Mouse (Mus musculus): Measurements from ENCODE around the gene Cacng7. TPM values are rescaled to one million over a fixed set of nuclear protein-coding genes. Genes with fewer than 3 reads are reported as not detected.

The Cacng7 gene
- polyA plus RNA-seq, 1 experiment from 2014 or later: 3.8 TPM

DNA sequence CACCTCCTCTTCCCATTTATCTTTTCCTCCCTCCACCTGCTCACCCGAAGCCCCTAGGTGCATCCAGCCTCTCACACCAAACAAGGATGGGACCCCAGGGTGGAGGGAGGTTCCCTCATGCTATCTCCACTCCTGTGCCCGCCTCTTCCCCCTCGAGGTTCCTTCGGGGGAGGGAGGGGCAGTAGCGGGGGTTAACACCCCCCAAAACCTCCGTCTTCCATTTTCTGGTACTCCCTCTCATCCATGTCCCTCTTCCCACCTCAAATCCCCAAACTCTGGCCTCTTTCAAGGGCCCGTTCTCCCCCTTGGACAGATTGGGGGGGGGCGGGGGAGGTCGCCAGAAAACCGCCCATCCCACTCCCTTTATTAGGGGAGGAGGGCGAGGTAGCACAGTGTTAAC, 34.8 kb downstream of the Cacng7 start:
- Histone ChIP-seq H3K4me3 (ENCODE audit: low read depth, low read length) (no peak overlapping the region), H3K27me3 (replicated peaks; ENCODE audit: control insufficient read depth, insufficient read depth, low read length) (0 out of 2 replicates have a peak, but pooled peaks cover 3% of the 10 kb centered on the region), H3K36me3 (ENCODE audit: control insufficient read depth, insufficient read depth, low read length) (peaks cover 34% of the 10 kb centered on the region; the same call in 1 of the 2 replicates), H3K4me2 (ENCODE audit: low read length) (peak overlapping the region; percentile 14; the same call in 1 of the 2 replicates), H3K9me3 (replicated peaks; ENCODE audit: control insufficient read depth, low read length) (no peaks in the 10 kb centered on the region), H3K27ac (ENCODE audit: low read depth, low read length) (no peak overlapping the region), H3K4me1 (ENCODE audit: control insufficient read depth, insufficient read depth, low read length) (no peaks in the 10 kb centered on the region), H3K9ac (ENCODE audit: low read length) (no peak overlapping the region)
- 17% methylated on average over 10 of the region's 11 CpGs for WGBS
- ATAC-seq: no peak
- DNase-seq (ENCODE audit: low spot score): no peak

DNA sequence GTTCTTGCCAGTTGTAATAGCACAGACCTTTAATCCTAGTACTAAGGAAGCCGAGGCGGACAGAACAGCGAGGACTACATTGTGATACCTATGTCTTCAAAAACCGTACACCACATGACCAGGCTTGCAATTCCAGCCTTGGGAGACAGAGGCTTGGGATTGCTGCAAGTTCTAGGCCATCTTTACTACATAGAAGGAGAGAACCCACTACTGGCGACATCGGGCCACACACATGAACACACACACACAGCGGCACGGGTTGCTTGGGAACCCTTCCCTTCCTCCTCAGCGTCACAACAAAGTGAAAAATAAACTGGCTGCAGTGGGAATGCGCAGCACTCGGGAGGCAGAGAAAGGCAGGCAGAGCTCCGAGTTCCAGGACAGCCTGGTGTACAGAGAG, 35.6 kb downstream of the Cacng7 start:
- no peak for ATAC-seq
- DNase-seq (ENCODE audit: low spot score): peak; percentile 6
- Histone ChIP-seq H3K4me2 (ENCODE audit: low read length) (no peak overlapping the region), H3K27ac (ENCODE audit: low read depth, low read length) (no peak overlapping the region), H3K9ac (ENCODE audit: low read length) (no peak overlapping the region), H3K4me1 (ENCODE audit: control insufficient read depth, insufficient read depth, low read length) (no peaks in the 10 kb centered on the region), H3K36me3 (ENCODE audit: control insufficient read depth, insufficient read depth, low read length) (peaks cover 34% of the 10 kb centered on the region; the same call in 1 of the 2 replicates), H3K27me3 (replicated peaks; ENCODE audit: control insufficient read depth, insufficient read depth, low read length) (0 out of 2 replicates have a peak, but pooled peaks cover 3% of the 10 kb centered on the region), H3K9me3 (replicated peaks; ENCODE audit: control insufficient read depth, low read length) (no peaks in the 10 kb centered on the region), H3K4me3 (ENCODE audit: low read depth, low read length) (no peak overlapping the region)
- WGBS: 32% methylated on average over 12 of the region's 12 CpGs

DNA sequence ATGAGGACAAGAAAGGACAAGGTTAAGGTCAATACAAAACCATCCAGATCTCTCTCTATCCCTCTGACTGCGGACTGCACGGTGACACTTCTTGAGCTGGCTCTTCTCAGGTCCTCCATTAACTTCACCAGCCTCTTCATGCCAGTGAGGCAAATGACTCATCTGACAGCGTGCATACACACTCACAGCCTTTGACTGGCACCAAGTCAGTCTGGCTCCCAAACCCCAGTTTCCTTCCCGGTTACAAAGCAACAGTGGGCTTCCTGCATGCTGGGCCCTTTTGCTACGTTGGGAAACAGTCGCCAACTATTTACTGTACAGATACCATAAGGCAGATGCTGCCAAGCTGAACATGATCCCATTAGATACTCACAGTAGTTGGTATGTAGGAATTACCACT, 36.4 kb downstream of the Cacng7 start:
- WGBS: 71% methylated on average over 6 of the region's 6 CpGs
- Histone ChIP-seq H3K4me3 (ENCODE audit: low read depth, low read length) (no peak overlapping the region), H3K4me1 (ENCODE audit: control insufficient read depth, insufficient read depth, low read length) (no peaks in the 10 kb centered on the region), H3K27ac (ENCODE audit: low read depth, low read length) (no peak overlapping the region), H3K4me2 (ENCODE audit: low read length) (no peak overlapping the region), H3K36me3 (ENCODE audit: control insufficient read depth, insufficient read depth, low read length) (peaks cover 32% of the 10 kb centered on the region; the same call in 1 of the 2 replicates), H3K27me3 (replicated peaks; ENCODE audit: control insufficient read depth, insufficient read depth, low read length) (0 out of 2 replicates have a peak, but pooled peaks cover 3% of the 10 kb centered on the region), H3K9ac (ENCODE audit: low read length) (no peak overlapping the region), H3K9me3 (replicated peaks; ENCODE audit: control insufficient read depth, low read length) (no peaks in the 10 kb centered on the region)
- ATAC-seq (no peak), DNase-seq (ENCODE audit: low spot score) (peak; percentile 28)

DNA sequence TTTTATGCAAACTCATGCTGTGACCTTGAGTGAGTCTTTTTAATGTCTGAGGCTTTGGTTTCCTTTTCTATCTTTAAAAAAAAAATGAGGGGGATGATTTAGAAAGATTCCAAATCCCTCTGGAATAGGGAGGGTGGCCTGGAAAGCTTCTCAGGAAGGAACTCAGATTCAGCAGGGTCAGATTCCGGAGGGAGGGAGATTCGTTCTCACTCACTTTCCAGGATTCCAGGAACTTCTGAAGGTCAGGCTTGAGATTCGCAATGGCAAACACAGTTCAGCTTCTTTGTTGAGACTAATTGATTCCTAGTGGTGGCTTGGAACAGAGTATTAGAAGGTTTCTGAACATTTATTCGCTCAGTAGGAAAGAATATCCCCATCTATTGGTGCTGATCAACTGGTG, 37.7 kb downstream of the Cacng7 start:
- Histone ChIP-seq H3K9me3 (replicated peaks; ENCODE audit: control insufficient read depth, low read length) (no peaks in the 10 kb centered on the region), H3K36me3 (ENCODE audit: control insufficient read depth, insufficient read depth, low read length) (peaks cover 20% of the 10 kb centered on the region; the same call in 1 of the 2 replicates), H3K27ac (ENCODE audit: low read depth, low read length) (no peak overlapping the region), H3K4me3 (ENCODE audit: low read depth, low read length) (no peak overlapping the region), H3K9ac (ENCODE audit: low read length) (no peak overlapping the region), H3K4me2 (ENCODE audit: low read length) (no peak overlapping the region), H3K4me1 (ENCODE audit: control insufficient read depth, insufficient read depth, low read length) (no peaks in the 10 kb centered on the region), H3K27me3 (replicated peaks; ENCODE audit: control insufficient read depth, insufficient read depth, low read length) (0 out of 2 replicates have a peak, but pooled peaks cover 3% of the 10 kb centered on the region)
- 64% methylated on average over 4 of the region's 4 CpGs for WGBS
- DNase-seq (ENCODE audit: low spot score) (no peak), ATAC-seq (no peak)

DNA sequence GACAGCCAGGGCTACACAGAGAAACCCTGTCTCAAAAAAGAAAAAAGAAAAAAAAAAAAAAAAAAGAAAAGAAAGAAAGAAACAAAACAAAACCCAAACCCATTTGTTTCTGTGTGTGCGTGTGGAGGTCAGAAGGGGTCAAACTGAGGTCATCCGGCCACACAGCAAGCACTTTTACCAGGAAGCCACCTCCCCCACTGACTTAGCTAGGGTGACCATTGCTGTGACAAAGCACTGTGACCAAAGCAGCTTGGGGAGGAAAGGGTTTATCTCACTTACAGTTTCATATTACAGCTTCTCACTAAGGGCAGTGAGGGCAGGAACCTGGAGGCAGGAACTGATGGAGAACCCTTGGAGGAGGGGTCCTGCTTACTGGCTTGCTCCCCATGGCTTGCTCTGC, 39.6 kb downstream of the Cacng7 start:
- Histone ChIP-seq H3K4me2 (ENCODE audit: low read length) (no peak overlapping the region), H3K9me3 (replicated peaks; ENCODE audit: control insufficient read depth, low read length) (no peaks in the 10 kb centered on the region), H3K4me3 (ENCODE audit: low read depth, low read length) (no peak overlapping the region), H3K4me1 (ENCODE audit: control insufficient read depth, insufficient read depth, low read length) (no peaks in the 10 kb centered on the region), H3K27ac (ENCODE audit: low read depth, low read length) (no peak overlapping the region), H3K36me3 (ENCODE audit: control insufficient read depth, insufficient read depth, low read length) (0 out of 2 replicates have a peak, but pooled peaks cover 3% of the 10 kb centered on the region), H3K9ac (ENCODE audit: low read length) (no peak overlapping the region), H3K27me3 (replicated peaks; ENCODE audit: control insufficient read depth, insufficient read depth, low read length) (no peaks in the 10 kb centered on the region)
- DNase-seq (ENCODE audit: low spot score) (no peak), ATAC-seq (no peak)
- WGBS: 77% methylated on average over 2 of the region's 2 CpGs

DNA sequence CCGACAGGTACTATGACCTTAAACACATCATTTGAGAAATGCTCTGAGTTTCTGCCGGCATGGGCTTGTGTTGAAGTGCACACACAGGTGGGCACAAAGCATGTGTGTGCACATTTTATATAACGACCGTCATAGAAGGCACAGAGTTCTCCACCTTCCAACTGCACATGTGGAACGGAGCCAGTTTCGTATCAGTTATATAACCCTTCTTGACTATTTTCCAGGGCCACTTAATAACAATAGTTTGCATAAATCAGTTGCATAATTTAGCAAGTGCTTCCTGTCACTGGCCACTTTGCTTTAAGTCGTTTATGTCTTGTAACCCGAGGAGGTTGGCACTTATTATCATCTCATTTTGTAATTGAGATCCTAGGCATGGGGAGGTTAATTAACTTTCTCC, 41.0 kb downstream of the Cacng7 start:
- Histone ChIP-seq H3K4me2 (ENCODE audit: low read length) (no peak overlapping the region), H3K9me3 (replicated peaks; ENCODE audit: control insufficient read depth, low read length) (no peaks in the 10 kb centered on the region), H3K27me3 (replicated peaks; ENCODE audit: control insufficient read depth, insufficient read depth, low read length) (no peaks in the 10 kb centered on the region), H3K36me3 (ENCODE audit: control insufficient read depth, insufficient read depth, low read length) (no peaks in the 10 kb centered on the region), H3K4me3 (ENCODE audit: low read depth, low read length) (no peak overlapping the region), H3K9ac (ENCODE audit: low read length) (no peak overlapping the region), H3K27ac (ENCODE audit: low read depth, low read length) (no peak overlapping the region), H3K4me1 (ENCODE audit: control insufficient read depth, insufficient read depth, low read length) (no peaks in the 10 kb centered on the region)
- ATAC-seq: no peak
- WGBS: 73% methylated on average over 8 of the region's 8 CpGs
- no peak for DNase-seq (ENCODE audit: low spot score)

DNA sequence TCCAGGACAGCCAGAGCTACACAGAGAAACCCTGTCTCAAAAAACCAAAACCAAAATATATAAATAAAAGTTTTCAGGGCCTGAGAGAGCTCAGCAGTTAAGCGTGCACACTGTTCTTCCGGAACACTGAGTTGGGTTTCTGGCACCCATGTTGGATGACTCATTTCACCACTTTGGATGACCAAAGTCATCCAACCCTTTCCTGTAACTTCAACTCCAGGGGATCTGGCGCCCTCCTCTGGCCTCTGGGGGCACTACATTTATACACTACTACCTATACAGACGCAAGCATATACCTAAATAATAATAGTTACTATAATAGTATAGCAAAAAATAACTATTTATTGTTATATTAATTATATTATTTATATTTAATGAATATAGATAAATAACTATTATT, 44.1 kb downstream of the Cacng7 start:
- no peaks in the 10 kb centered on the region for H3K4me1 ChIP-seq (ENCODE audit: control insufficient read depth, insufficient read depth, low read length)
- no peak overlapping the region for H3K4me2 ChIP-seq (ENCODE audit: low read length)
- DNase-seq (ENCODE audit: low spot score) (no peak), ATAC-seq (no peak; the same call in 1 of the 2 replicates)
- H3K4me3 ChIP-seq (ENCODE audit: low read depth, low read length): no peak overlapping the region
- no peak overlapping the region for H3K9ac ChIP-seq (ENCODE audit: low read length)
- 56% methylated on average over 4 of the region's 4 CpGs for WGBS
- no peaks in the 10 kb centered on the region for H3K36me3 ChIP-seq (ENCODE audit: control insufficient read depth, insufficient read depth, low read length)
- H3K9me3 ChIP-seq (replicated peaks; ENCODE audit: control insufficient read depth, low read length): no peaks in the 10 kb centered on the region
- H3K27me3 ChIP-seq (replicated peaks; ENCODE audit: control insufficient read depth, insufficient read depth, low read length): no peaks in the 10 kb centered on the region
- H3K27ac ChIP-seq (ENCODE audit: low read depth, low read length): no peak overlapping the region

DNA sequence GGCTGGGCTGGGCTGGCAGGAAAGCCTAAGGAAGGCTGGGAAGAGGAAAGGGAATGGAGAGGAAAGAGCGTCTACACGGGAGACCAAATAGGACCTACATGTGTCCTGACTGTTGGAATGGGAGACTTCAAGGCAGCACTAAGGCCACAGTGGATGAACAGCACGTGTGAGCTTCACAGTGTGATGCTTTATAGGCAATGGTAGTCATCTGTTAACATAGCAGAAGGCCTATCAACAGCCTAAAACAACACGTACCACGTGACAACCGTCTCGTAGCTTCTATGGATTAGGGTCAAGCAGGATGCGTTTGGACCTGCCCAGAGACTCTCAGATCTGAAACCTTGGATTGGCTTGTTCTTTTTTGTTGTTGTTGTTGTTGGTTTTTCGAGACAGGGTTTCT, 49.4 kb downstream of the Cacng7 start:
- 86% methylated on average over 9 of the region's 9 CpGs for WGBS
- no peak for ATAC-seq
- no peak for DNase-seq (ENCODE audit: low spot score)

DNA sequence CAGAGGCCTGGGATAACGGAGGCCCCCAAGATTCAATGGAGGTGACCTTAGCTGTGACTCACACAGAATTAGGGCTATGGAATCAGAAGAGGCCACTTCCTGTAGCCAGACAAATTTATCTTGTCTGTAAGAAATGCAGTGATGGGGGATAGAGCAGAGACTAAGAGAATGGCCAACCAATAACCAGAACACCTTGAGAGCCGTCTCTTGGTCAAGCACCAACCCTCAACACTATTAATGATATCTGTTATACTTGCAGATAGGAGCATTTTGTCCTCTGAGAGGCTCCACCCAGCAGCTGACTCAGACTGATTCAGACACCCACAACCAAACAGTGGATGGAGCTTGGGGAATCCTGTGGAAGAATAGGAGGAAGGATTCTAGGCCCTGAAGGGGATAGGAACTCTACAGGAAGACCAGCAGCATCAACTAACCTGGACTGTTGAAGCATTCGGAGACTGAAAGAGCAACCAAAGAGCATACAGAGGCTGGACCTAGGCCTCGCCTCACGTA, 52.1 kb downstream of the Cacng7 start:
- no peaks in the 10 kb centered on the region for H3K27me3 ChIP-seq (replicated peaks; ENCODE audit: control insufficient read depth, insufficient read depth, low read length)
- ATAC-seq (no peak), DNase-seq (ENCODE audit: low spot score) (no peak)
- H3K9me3 ChIP-seq (replicated peaks; ENCODE audit: control insufficient read depth, low read length): no peaks in the 10 kb centered on the region
- H3K9ac ChIP-seq (ENCODE audit: low read length): no peak overlapping the region
- no peak overlapping the region for H3K4me3 ChIP-seq (ENCODE audit: low read depth, low read length)
- H3K27ac ChIP-seq (ENCODE audit: low read depth, low read length): no peak overlapping the region
- H3K36me3 ChIP-seq (ENCODE audit: control insufficient read depth, insufficient read depth, low read length): no peaks in the 10 kb centered on the region
- H3K4me2 ChIP-seq (ENCODE audit: low read length): no peak overlapping the region
- 92% methylated on average over 5 of the region's 5 CpGs for WGBS
- H3K4me1 ChIP-seq (ENCODE audit: control insufficient read depth, insufficient read depth, low read length): 0 out of 2 replicates have a peak, but pooled peaks cover 3% of the 10 kb centered on the region

More for the DNA sequence above, 49.4 kb downstream of the Cacng7 start:
- Histone ChIP-seq H3K27ac (ENCODE audit: low read depth, low read length) (no peak overlapping the region), H3K4me3 (ENCODE audit: low read depth, low read length) (no peak overlapping the region), H3K4me1 (ENCODE audit: control insufficient read depth, insufficient read depth, low read length) (no peaks in the 10 kb centered on the region), H3K36me3 (ENCODE audit: control insufficient read depth, insufficient read depth, low read length) (no peaks in the 10 kb centered on the region), H3K27me3 (replicated peaks; ENCODE audit: control insufficient read depth, insufficient read depth, low read length) (no peaks in the 10 kb centered on the region), H3K9me3 (replicated peaks; ENCODE audit: control insufficient read depth, low read length) (no peaks in the 10 kb centered on the region), H3K9ac (ENCODE audit: low read length) (no peak overlapping the region), H3K4me2 (ENCODE audit: low read length) (no peak overlapping the region)

Measured in forebrain, embryonic 14.5 days (tissue).